Mouse (Mus musculus): Measurements from ENCODE around the gene Pigx. TPM values are rescaled to one million over a fixed set of nuclear protein-coding genes. Genes with fewer than 3 reads are reported as not detected.

Gene Pigx
- total RNA-seq (2021): 10 to 100 TPM; 26.4 TPM
- long read RNA-seq, experiment 1, transcript Pigx-201 (6 exons, 993 nt): major isoform, 11 of 33 reads
- long read RNA-seq, experiment 1, transcript Pigx-211 (6 exons, 982 nt): major isoform, 11 of 33 reads
- long read RNA-seq, experiment 1, partial matches to known transcripts: 0 of 33 reads
- long read RNA-seq, experiment 1, other reads (novel, unspliced or antisense): 6 of 33 reads
- long read RNA-seq, experiment 2, transcript Pigx-201 (6 exons, 993 nt): major isoform, 8 of 24 reads
- long read RNA-seq, experiment 2, transcript Pigx-211 (6 exons, 982 nt): minor isoform, 5 of 24 reads
- long read RNA-seq, experiment 2, partial matches to known transcripts: 1 of 24 reads
- long read RNA-seq, experiment 2, other reads (novel, unspliced or antisense): 8 of 24 reads

GRCm38 (mm10) chr16:32099638-32100150 is at the start of gene Pigx, which contains the start of gene Cep19:
Pigx (minus strand) TSS chr16:32099740.
Cep19 (plus strand) TSS chr16:32099800.
- peak; percentile 86 to 88 for DNase-seq (ENCODE audit: low spot score in 2 of 2)
- intact Hi-C loops (cut with DNase I): no loop called here

- intact Hi-C loops (cut with DNase I): no loop called here
- no peak for DNase-seq (ENCODE audit: low spot score in 2 of 2)
Observed at GRCm38 (mm10) chr16:32147589-32148207, 48.2 kb upstream of the Pigx start.

DNA sequence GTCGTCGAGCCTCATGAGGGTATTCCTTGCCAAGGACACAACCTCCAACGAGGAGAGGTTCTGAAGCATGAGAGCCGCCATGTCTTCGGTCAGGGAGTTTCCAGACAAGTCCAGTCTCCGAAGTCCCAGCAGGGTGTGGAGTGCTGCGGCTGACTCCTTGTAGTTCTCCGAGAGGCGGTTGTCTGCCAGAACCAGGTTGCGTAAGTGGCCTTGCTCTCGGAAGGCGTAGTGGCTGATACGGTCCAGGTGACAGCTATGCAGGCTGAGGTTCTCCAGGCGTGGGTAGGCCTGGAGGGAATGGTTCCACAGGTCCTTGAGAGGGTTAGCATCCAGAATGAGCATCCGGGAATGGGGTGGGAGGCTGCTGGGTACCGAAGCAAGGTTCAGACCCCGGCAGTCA is 45.1 kb upstream of the Pigx start:
- DNase-seq (ENCODE audit: low spot score in 2 of 2): no peak
- intact Hi-C loops (cut with DNase I): no loop called here

- intact Hi-C loops (cut with DNase I): no loop called here
- no peak for DNase-seq (ENCODE audit: low spot score in 2 of 2)
Observed at GRCm38 (mm10) chr16:32143766-32144165, 44.2 kb upstream of the Pigx start.

DNA sequence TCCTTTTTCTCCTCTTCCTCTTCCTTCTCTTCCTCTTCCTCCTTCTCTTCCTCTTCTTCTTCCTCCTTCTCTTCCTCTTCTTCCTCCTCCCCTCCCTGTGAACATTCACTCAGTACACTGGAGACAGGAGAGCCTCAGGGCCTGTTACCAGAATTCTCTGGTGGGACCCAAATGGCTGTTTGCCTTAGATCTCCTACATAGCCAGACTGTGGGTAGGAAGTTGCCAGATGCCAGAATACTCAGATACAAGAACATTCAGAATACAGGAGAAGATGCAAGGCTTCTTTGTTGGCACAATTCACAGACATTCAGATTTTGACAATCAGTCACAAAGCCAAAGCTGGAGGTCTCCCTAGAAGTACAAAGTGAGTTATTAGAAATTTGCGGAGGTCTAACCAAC is 39.4 kb upstream of the Pigx start:
- intact Hi-C loops (cut with DNase I): no loop called here
- peak in 1 of 2 experiments; percentile 15 for DNase-seq (ENCODE audit: low spot score in 2 of 2)

- intact Hi-C loops (cut with DNase I): no loop called here
Observed at GRCm38 (mm10) chr16:32135842-32136357, 36.4 kb upstream of the Pigx start.

GRCm38 (mm10) chr16:32133148-32133547 is 33.6 kb upstream of the Pigx start:
- intact Hi-C loops (cut with DNase I): no loop called here
- DNase-seq (ENCODE audit: low spot score in 2 of 2): no peak

More at GRCm38 (mm10) chr16:32135842-32136357, 36.4 kb upstream of the Pigx start:
- no peak for DNase-seq (ENCODE audit: low spot score in 2 of 2)

DNA sequence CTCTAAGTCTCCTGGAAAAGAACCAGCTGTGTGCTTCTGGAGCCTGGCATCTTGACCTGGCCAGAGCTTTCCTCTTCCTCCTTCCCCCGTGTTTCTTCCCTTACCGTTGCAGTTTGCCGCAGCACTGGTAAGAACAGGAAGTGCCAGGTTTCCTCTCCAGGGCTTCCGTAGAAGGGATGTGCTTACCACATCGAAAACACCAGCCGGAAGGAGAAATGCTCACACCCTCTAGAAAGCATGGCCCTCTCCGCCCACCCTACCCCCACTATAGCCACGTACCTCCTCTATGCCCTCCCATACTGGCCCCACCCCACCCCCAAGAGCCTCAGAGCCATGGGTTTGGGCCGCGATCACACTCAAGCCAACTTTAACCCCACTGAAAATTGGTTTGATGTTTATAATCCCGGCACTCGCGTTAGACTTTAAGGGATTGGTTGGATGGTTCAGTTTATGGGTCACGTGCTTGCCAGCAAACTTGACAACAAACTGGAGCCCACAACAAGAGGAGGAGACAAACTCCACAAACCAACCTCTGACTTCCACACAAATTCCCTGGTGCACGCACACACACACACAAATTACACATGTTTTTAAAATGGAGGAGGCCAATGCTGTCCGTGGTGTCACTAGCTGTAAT is 30.8 kb upstream of the Pigx start:
- intact Hi-C loops (cut with DNase I): no loop called here
- no peak for DNase-seq (ENCODE audit: low spot score in 2 of 2)

DNA sequence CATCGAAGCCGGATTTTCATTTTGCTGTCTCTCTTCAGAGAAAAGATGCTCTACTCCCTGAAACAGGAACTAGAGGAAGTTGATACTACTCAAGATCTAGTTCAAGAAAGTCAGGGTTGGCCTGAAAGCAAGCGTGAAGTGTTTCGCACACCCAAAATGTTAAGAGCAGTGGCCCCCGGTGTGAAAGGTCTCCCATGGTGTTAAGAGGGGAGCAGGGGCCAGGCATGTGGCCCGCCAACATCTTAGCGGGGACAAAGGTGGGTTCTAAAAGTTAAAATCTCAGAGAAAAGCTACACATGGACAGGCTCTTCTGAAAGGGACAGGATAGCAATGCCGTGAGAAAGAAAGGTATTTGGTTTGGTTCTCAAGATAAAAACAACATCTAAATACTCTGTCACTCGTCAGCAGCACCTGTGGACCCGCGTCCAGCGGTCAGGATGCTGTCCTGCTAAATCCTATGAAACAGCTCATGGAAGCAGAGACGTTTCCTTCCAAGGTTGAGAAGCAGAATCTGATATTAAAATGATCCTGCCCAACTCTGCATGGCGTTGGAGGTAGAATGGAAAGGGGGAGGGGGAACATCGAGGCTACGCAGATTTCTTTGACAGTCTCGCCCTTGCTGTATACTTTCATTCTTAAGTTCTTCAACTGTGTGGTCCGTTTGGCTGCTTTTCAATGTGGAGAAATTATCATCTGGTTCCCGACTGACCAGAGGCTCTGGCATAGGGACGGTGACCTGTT is 30.1 kb upstream of the Pigx start:
- intact Hi-C loops (cut with DNase I): no loop called here
- no peak for DNase-seq (ENCODE audit: low spot score in 2 of 2)

- intact Hi-C loops (cut with DNase I): no loop called here
- DNase-seq (ENCODE audit: low spot score in 2 of 2): no peak
Observed at GRCm38 (mm10) chr16:32127046-32127445, 27.5 kb upstream of the Pigx start.

DNA sequence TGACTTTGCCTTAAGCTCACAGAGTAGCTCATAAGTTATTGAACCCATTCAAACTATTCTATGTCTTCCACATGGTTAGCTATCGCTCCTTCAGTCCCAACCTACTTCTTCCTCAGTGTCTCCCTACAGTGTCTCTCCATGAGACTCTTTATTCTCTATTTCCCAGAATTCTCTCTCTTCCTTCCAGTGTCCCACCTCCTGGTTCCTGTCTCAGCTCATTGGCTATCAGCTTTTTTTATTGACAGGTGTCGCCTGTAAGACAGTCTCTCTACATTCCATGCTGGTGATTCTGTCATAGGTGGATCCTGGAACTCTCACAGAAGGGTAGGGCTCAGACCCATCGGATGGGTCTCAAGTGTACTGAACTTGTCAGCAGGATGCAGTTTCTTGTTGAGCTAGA is 25.8 kb upstream of the Pigx start:
- no peak for DNase-seq (ENCODE audit: low spot score in 2 of 2)
- intact Hi-C loops (cut with DNase I): no loop called here

DNA sequence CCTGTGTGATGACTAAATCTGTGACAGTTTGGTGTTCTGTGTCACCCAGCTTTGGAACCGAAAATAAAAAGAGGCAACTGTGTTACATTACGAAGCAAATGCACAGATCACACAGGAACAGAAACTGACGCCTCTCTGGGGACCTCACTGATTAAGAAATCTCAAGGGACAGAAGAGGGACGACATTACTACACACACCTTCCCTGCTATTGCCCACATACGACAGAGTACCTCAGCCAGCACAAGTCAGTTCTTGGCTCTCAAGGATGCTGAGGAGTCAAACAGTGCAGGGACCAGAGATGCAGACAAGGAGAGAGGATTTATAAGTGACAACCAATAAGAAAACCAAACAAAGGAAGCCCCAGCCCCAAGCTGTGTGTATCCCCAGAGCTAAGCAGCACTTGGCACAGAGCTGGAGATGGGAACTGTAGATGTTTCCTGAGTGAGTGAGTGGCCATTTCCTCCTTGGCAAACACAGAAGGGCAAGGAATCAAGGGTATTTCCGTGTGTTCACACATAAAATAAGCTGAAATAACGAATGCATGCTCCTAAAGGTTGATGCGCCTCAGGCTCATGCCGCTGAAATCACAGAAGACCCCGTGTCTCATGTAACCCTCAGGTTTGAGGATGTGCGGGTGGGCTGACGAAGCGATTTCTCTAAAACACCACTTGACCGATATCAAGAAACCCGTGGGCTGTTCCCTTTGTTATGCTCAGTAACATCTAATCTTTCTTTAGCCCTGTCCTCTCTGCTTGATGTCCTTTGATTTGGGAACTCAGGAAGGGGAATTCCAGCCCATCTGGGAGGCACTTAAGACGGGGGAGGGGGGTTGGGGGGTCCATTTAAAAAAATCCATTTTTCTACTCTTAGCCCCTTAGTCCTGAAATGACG is 25.1 kb upstream of the Pigx start:
- DNase-seq (ENCODE audit: low spot score in 2 of 2): no peak
- intact Hi-C loops (cut with DNase I): no loop called here

DNA sequence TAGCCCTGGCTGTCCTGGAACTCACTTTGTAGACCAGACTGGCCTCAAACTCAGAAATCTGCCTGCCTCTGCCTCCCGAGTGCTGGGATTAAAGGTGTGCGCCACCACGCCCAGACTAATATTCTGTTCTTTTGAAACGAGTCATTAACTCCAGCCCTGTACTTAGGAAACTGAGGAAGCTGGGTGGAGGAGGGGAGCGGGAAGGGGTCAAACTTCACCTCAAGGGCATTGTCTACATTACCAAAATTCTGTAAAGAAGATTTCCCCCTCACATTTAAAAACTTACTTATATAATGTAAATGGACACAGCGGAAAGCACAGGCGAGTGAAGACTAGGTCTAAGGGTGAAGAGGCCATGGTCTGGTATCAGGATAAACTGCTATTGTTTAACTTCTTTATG is 24.5 kb upstream of the Pigx start:
- DNase-seq (ENCODE audit: low spot score in 2 of 2): no peak
- intact Hi-C loops (cut with DNase I): no loop called here

DNA sequence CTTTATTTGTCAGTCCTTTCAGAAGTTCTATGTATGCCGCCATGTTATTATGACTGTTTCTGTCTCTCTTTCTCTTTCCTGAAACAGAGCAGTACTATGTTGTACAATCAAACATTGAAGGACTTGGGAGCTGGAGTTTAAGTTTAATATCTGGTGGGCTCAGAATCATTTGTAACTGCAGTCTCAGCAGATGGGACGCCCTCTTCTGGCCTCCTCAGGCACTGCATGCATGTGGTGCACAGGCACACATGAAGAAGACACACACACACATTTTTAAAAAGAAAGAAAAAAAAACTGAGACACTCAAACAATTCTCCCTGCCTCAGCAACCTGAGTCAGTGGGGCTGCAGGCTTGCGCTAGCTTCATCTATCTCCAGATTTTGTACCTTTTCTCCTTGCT is 20.9 kb upstream of the Pigx start:
- intact Hi-C loops (cut with DNase I): no loop called here
- no peak for DNase-seq (ENCODE audit: low spot score in 2 of 2)

DNA sequence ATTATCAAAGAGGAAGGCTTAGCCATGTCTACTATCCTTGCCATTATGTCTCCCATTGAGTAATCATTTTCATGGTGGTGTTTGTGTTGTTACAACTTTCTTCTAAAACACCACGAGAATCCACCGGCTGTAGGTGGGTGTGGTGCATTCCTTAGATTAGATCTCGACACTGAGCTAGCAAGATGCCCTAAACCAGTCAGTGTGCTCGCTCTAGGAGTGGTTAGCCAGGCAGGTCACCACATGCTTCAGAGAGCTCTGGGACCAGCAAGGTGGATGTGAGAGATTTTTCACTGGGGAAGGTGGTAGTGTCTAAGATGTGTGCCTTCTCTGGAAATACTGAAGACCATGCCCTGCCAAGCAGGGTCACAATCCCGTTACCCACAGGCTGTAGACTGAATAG is 16.6 kb upstream of the Pigx start:
- intact Hi-C loops (cut with DNase I): loop anchor here (5.0 kb wide), 1 partner anchor 86 kb away; no protein-coding TSS in a partner anchor
- no peak for DNase-seq (ENCODE audit: low spot score in 2 of 2)

DNA sequence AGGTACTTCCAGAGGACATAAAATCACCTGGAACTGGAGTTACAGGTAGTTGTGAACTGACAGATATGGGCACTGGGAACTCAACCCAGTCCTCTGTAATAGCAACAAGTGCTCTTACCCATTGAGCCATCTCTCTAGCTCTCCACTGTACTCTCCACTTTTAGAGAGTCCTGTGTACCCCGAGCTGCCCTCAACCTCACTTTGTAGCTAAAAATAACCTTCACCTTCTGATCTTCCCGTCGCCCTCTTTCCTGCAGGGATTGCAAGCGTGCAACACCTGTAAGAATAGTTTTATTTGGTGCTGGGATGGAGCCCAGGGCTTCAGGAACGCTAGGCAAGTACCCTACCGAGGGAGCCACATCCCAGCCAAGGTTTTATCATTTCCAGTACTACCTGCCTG is 16.2 kb upstream of the Pigx start:
- no peak for DNase-seq (ENCODE audit: low spot score in 2 of 2)
- intact Hi-C loops (cut with DNase I): loop anchor here (5.0 kb wide), 1 partner anchor 87 kb away; no protein-coding TSS in a partner anchor

- intact Hi-C loops (cut with DNase I): loop anchor here (5.0 kb wide), 2 partner anchors 87 to 132 kb away; partner anchors contain the start of genes Fbxo45 and Wdr53
- DNase-seq (ENCODE audit: low spot score in 2 of 2): peak; percentile 77 to 88
Observed at GRCm38 (mm10) chr16:32114968-32115695, 15.6 kb upstream of the Pigx start.

DNA sequence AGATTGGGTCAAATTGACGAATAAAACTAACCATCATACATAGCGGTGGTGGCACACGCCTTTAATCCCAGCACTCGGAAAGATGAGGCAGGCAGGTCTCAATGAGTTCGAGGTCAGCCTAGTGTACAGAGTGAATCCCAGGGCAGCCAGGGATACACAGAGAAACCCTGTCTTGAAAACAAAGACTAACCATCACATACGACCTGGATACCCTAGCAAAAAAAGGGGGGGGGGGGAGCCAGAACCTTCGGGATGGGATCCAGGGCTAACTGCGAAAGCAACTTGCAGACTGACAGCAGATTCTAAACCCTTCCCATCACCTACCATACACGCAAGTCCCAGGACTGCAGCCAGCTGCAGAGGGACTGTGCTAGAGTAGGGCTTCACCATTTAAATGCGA is 14.9 kb upstream of the Pigx start:
- DNase-seq (ENCODE audit: low spot score in 2 of 2): no peak
- intact Hi-C loops (cut with DNase I): loop anchor here (5.0 kb wide), 1 partner anchor 133 kb away; the partner anchor contains the start of genes Fbxo45 and Wdr53
